Mouse (Mus musculus) layer of hippocampus, postnatal 10 days (tissue): ENCODE data around the gene Emilin2. TPM values are rescaled to one million over a fixed set of nuclear protein-coding genes. Genes with fewer than 3 reads are reported as not detected.

Source experiments
- DNase-seq, 2 experiments: peaks; one replicate each; pipeline ENCODE4 v3.0.0; 2021; ENCODE audit warnings: low spot score in 2 of 2
- total RNA-seq, 2 experiments: library from RNA; stranded (reverse); gene quantifications; 2 replicates each; pipeline ENCODE4 v1.2.3; 2021

Gene Emilin2
- total RNA-seq, 2 experiments from 2014 or later = 5.0 to 6.4 TPM

DNA sequence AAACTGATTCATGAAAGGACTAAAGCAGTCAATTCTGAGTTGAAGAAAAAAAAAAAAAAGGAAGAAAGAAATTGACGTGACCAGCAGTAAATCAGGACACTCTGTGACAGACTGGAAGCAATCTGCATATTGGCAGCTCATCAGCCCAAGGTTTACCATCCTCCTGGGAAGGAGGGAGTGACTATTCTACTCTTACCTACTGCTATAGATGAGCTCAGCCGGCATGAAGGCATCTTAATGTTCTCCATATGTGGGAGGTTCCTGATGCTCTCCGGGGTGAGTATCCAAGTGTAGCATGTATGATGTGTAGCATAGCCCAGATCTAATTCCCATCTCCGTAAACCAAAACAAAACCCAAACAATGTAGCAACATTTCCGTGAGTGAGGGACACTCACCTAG, 10.4 kb downstream of the Emilin2 start:
- no peak for DNase-seq

GRCm38 (mm10) chr17:71300338-71300737, 11.4 kb downstream of the Emilin2 start:
- no peak for DNase-seq

GRCm38 (mm10) chr17:71299879-71300278, 11.9 kb downstream of the Emilin2 start:
- DNase-seq = no peak

- DNase-seq = no peak
These were observed 17.2 kb downstream of the Emilin2 start for GRCm38 (mm10) chr17:71294570-71294969.

- DNase-seq = no peak
These were observed 18.9 kb downstream of the Emilin2 start for GRCm38 (mm10) chr17:71292897-71293296.

DNA sequence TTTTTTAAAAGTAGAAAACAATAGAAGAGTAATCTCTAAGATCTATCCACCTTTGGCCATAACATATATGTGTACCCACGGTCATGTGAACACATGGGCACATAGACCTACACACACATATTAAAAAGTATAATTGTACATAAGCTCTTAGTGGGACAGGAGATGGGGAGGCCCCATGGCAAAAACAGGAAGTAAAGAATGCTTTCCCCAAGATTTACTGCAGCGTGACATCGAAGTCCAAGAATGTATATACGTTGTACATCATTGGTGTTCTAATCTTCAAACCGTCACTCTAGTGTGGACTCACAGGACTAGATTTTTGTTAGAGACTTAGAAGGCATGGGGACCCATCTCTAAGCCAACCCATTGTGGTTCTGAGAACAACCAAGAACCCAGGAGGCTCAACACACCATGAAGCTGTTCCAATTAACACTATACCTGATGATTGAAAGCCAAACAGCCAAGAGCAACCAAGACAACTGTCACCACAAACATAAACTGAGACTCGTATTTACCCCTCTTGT, 19.8 kb downstream of the Emilin2 start:
- no peak for DNase-seq

GRCm38 (mm10) chr17:71290486-71291410, 21.0 kb downstream of the Emilin2 start:
- no peak for DNase-seq

- DNase-seq = no peak
These were observed 22.1 kb downstream of the Emilin2 start for GRCm38 (mm10) chr17:71289572-71290176.

- no peak for DNase-seq
These were observed 22.8 kb downstream of the Emilin2 start for GRCm38 (mm10) chr17:71288808-71289548.

- DNase-seq = no peak
These were observed 23.5 kb downstream of the Emilin2 start for GRCm38 (mm10) chr17:71288145-71288758.

DNA sequence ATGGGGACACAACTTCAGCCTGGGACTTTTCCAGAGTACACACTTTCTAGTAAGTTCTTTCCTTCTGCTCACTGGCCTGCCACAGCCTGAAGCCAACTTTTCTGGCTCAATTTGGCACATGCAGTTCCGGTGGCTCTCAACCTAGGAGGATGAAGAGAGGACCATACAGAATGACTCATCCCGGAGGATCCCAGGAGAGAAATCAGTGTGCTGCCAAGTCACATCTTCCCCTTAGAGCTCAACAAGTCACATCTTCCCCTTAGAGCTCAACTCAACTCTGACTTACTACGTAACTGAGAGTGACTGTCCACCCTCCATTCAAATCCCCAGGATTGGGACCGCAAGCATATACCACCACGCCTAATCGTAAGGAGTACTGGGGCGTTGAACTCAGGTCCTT, 24.2 kb downstream of the Emilin2 start:
- DNase-seq = no peak

DNA sequence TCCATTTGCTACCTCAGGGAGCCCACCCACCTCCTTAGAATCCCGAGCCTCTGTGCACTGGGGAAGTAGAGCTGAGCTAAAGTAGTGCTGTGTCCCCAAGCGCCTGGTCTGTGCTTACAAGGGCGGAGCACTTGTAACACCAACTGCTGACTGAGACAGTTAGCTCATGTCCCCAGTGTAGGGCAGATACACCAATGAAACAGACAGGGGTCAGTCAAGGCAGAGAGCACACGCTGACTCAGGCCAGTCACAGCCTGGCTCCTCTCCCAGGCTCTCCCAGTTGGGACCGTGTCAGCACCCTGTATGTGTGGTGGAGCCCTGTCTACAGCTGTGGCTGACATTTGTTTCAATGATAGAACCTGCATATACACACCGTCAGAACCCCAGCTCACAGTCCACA, 25.8 kb downstream of the Emilin2 start:
- no peak for DNase-seq

- no peak for DNase-seq
These were observed 26.9 kb downstream of the Emilin2 start for GRCm38 (mm10) chr17:71284890-71285289.

- no peak for DNase-seq
These were observed 28.5 kb downstream of the Emilin2 start for GRCm38 (mm10) chr17:71283237-71283636.

DNA sequence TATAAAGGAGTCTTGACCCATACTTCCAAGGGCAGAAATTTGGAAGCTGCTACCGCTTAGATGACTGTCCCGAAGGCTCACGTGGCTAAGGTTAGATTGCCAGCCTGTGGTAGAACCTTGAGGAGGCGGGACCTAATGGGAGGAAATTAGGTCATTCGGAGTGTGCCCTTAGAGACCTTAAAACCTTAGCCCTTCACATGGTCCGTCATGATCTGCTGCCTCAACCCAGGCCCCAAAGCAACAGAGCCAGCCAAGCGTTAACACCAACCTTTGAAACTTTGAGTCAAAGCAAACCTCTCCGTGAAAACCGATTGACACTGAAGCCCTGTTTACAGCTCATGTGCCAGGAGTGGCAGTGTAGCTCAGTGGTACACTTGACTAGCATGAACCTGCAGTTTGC, 29.1 kb downstream of the Emilin2 start:
- no peak for DNase-seq

- no peak for DNase-seq
These were observed 33.9 kb downstream of the Emilin2 start for GRCm38 (mm10) chr17:71277701-71278491.

GRCm38 (mm10) chr17:71276771-71277170, 35.0 kb downstream of the Emilin2 start:
- DNase-seq = no peak

- no peak for DNase-seq
These were observed 37.9 kb downstream of the Emilin2 start for GRCm38 (mm10) chr17:71273901-71274300.

GRCm38 (mm10) chr17:71268599-71268998, 43.2 kb downstream of the Emilin2 start:
- DNase-seq = no peak

GRCm38 (mm10) chr17:71268152-71268551, 43.6 kb downstream of the Emilin2 start:
- DNase-seq = no peak
